Mouse (Mus musculus): Measurements from ENCODE around the gene Adora3. TPM values are rescaled to one million over a fixed set of nuclear protein-coding genes. Genes with fewer than 3 reads are reported as not detected.

Gene Adora3
- polyA plus RNA-seq, 1 experiment from 2014 or later: 3.0 TPM

- Histone ChIP-seq H3K4me1 (ENCODE audit: control insufficient read depth, insufficient read depth, low read length) (no peaks in the 10 kb centered on the region), H3K27ac (replicated peaks; ENCODE audit: low read depth, low read length) (no peak overlapping the region), H3K9me3 (ENCODE audit: control insufficient read depth, low read length) (no peaks in the 10 kb centered on the region), H3K4me2 (ENCODE audit: low read depth, low read length) (no peak overlapping the region), H3K9ac (ENCODE audit: low read depth, low read length) (no peak overlapping the region), H3K27me3 (replicated peaks; ENCODE audit: control insufficient read depth, insufficient read depth, low read length) (no peaks in the 10 kb centered on the region), H3K36me3 (ENCODE audit: control insufficient read depth, insufficient read depth, low read length) (no peaks in the 10 kb centered on the region), H3K4me3 (ENCODE audit: low read depth, low read length) (no peak overlapping the region)
- DNase-seq (ENCODE audit: low spot score): no peak
- no peak for ATAC-seq (ENCODE audit: low read depth)
- 72% methylated on average over 4 of the region's 4 CpGs for WGBS
Measured at GRCm38 (mm10) chr3:105901468-105901867, 30.8 kb downstream of the Adora3 start.

GRCm38 (mm10) chr3:105904213-105904612, 33.6 kb downstream of the Adora3 start:
- DNase-seq (ENCODE audit: low spot score): no peak
- Histone ChIP-seq H3K27ac (replicated peaks; ENCODE audit: low read depth, low read length) (no peak overlapping the region), H3K4me3 (ENCODE audit: low read depth, low read length) (no peak overlapping the region), H3K36me3 (ENCODE audit: control insufficient read depth, insufficient read depth, low read length) (no peaks in the 10 kb centered on the region), H3K4me2 (ENCODE audit: low read depth, low read length) (no peak overlapping the region), H3K4me1 (ENCODE audit: control insufficient read depth, insufficient read depth, low read length) (no peaks in the 10 kb centered on the region), H3K27me3 (replicated peaks; ENCODE audit: control insufficient read depth, insufficient read depth, low read length) (no peaks in the 10 kb centered on the region), H3K9ac (ENCODE audit: low read depth, low read length) (no peak overlapping the region), H3K9me3 (ENCODE audit: control insufficient read depth, low read length) (no peaks in the 10 kb centered on the region)
- ATAC-seq (ENCODE audit: low read depth): no peak
- 74% methylated on average over 4 of the region's 4 CpGs for WGBS

GRCm38 (mm10) chr3:105904721-105905120, 34.1 kb downstream of the Adora3 start:
- H3K27me3 ChIP-seq (replicated peaks; ENCODE audit: control insufficient read depth, insufficient read depth, low read length): no peaks in the 10 kb centered on the region
- H3K36me3 ChIP-seq (ENCODE audit: control insufficient read depth, insufficient read depth, low read length): no peaks in the 10 kb centered on the region
- H3K9ac ChIP-seq (ENCODE audit: low read depth, low read length): no peak overlapping the region
- WGBS: 91% methylated on average over 9 of the region's 9 CpGs
- H3K27ac ChIP-seq (replicated peaks; ENCODE audit: low read depth, low read length): no peak overlapping the region
- H3K4me1 ChIP-seq (ENCODE audit: control insufficient read depth, insufficient read depth, low read length): no peaks in the 10 kb centered on the region
- no peak for ATAC-seq (ENCODE audit: low read depth)
- DNase-seq (ENCODE audit: low spot score): no peak
- no peak overlapping the region for H3K4me2 ChIP-seq (ENCODE audit: low read depth, low read length)
- no peaks in the 10 kb centered on the region for H3K9me3 ChIP-seq (ENCODE audit: control insufficient read depth, low read length)
- no peak overlapping the region for H3K4me3 ChIP-seq (ENCODE audit: low read depth, low read length)

GRCm38 (mm10) chr3:105907956-105908655, 37.4 kb downstream of the Adora3 start:
- no peak overlapping the region for H3K9ac ChIP-seq (ENCODE audit: low read depth, low read length)
- no peak overlapping the region for H3K27ac ChIP-seq (replicated peaks; ENCODE audit: low read depth, low read length)
- no peak overlapping the region for H3K4me3 ChIP-seq (ENCODE audit: low read depth, low read length)
- H3K9me3 ChIP-seq (ENCODE audit: control insufficient read depth, low read length): no peaks in the 10 kb centered on the region
- H3K4me2 ChIP-seq (ENCODE audit: low read depth, low read length): no peak overlapping the region
- H3K36me3 ChIP-seq (ENCODE audit: control insufficient read depth, insufficient read depth, low read length): no peaks in the 10 kb centered on the region
- H3K4me1 ChIP-seq (ENCODE audit: control insufficient read depth, insufficient read depth, low read length): no peaks in the 10 kb centered on the region
- DNase-seq (ENCODE audit: low spot score): no peak
- no peak for ATAC-seq (ENCODE audit: low read depth)
- no peaks in the 10 kb centered on the region for H3K27me3 ChIP-seq (replicated peaks; ENCODE audit: control insufficient read depth, insufficient read depth, low read length)
- 54% methylated on average over 9 of the region's 9 CpGs for WGBS

GRCm38 (mm10) chr3:105908976-105909375, 38.3 kb downstream of the Adora3 start:
- Histone ChIP-seq H3K4me1 (ENCODE audit: control insufficient read depth, insufficient read depth, low read length) (no peaks in the 10 kb centered on the region), H3K9me3 (ENCODE audit: control insufficient read depth, low read length) (no peaks in the 10 kb centered on the region), H3K9ac (ENCODE audit: low read depth, low read length) (no peak overlapping the region), H3K4me3 (ENCODE audit: low read depth, low read length) (no peak overlapping the region), H3K4me2 (ENCODE audit: low read depth, low read length) (no peak overlapping the region), H3K27me3 (replicated peaks; ENCODE audit: control insufficient read depth, insufficient read depth, low read length) (no peaks in the 10 kb centered on the region), H3K36me3 (ENCODE audit: control insufficient read depth, insufficient read depth, low read length) (no peaks in the 10 kb centered on the region), H3K27ac (replicated peaks; ENCODE audit: low read depth, low read length) (no peak overlapping the region)
- 90% methylated on average over 4 of the region's 4 CpGs for WGBS
- ATAC-seq (ENCODE audit: low read depth) (no peak), DNase-seq (ENCODE audit: low spot score) (no peak)

GRCm38 (mm10) chr3:105910519-105911190, 40.0 kb downstream of the Adora3 start:
- no peak for DNase-seq (ENCODE audit: low spot score)
- WGBS: 82% methylated on average over 11 of the region's 11 CpGs
- H3K4me2 ChIP-seq (ENCODE audit: low read depth, low read length): no peak overlapping the region

GRCm38 (mm10) chr3:105912097-105912880, 41.6 kb downstream of the Adora3 start:
- no peak overlapping the region for H3K27ac ChIP-seq (replicated peaks; ENCODE audit: low read depth, low read length)

More at GRCm38 (mm10) chr3:105910519-105911190, 40.0 kb downstream of the Adora3 start:
- Histone ChIP-seq H3K9ac (ENCODE audit: low read depth, low read length) (no peak overlapping the region), H3K27me3 (replicated peaks; ENCODE audit: control insufficient read depth, insufficient read depth, low read length) (no peaks in the 10 kb centered on the region), H3K9me3 (ENCODE audit: control insufficient read depth, low read length) (no peaks in the 10 kb centered on the region), H3K4me3 (ENCODE audit: low read depth, low read length) (no peak overlapping the region), H3K27ac (replicated peaks; ENCODE audit: low read depth, low read length) (no peak overlapping the region), H3K4me1 (ENCODE audit: control insufficient read depth, insufficient read depth, low read length) (no peaks in the 10 kb centered on the region), H3K36me3 (ENCODE audit: control insufficient read depth, insufficient read depth, low read length) (no peaks in the 10 kb centered on the region)
- ATAC-seq (ENCODE audit: low read depth): no peak

GRCm38 (mm10) chr3:105913839-105914681, 43.4 kb downstream of the Adora3 start:
- ATAC-seq (ENCODE audit: low read depth) (no peak), DNase-seq (ENCODE audit: low spot score) (peak; percentile 8)
- no peaks in the 10 kb centered on the region for H3K9me3 ChIP-seq (ENCODE audit: control insufficient read depth, low read length)
- no peaks in the 10 kb centered on the region for H3K36me3 ChIP-seq (ENCODE audit: control insufficient read depth, insufficient read depth, low read length)
- no peaks in the 10 kb centered on the region for H3K27me3 ChIP-seq (replicated peaks; ENCODE audit: control insufficient read depth, insufficient read depth, low read length)
- H3K4me3 ChIP-seq (ENCODE audit: low read depth, low read length): no peak overlapping the region
- no peak overlapping the region; the same call in 1 of the 2 replicates for H3K27ac ChIP-seq (replicated peaks; ENCODE audit: low read depth, low read length)
- no peaks in the 10 kb centered on the region for H3K4me1 ChIP-seq (ENCODE audit: control insufficient read depth, insufficient read depth, low read length)
- WGBS: 59% methylated on average over 10 of the region's 10 CpGs
- H3K4me2 ChIP-seq (ENCODE audit: low read depth, low read length): 0 out of 2 replicates have a peak overlapping the region, but pooled peaks have one; percentile 18
- no peak overlapping the region for H3K9ac ChIP-seq (ENCODE audit: low read depth, low read length)

More at GRCm38 (mm10) chr3:105912097-105912880, 41.6 kb downstream of the Adora3 start:
- H3K9me3 ChIP-seq (ENCODE audit: control insufficient read depth, low read length): no peaks in the 10 kb centered on the region
- H3K4me2 ChIP-seq (ENCODE audit: low read depth, low read length): no peak overlapping the region
- 76% methylated on average over 9 of the region's 9 CpGs for WGBS
- H3K9ac ChIP-seq (ENCODE audit: low read depth, low read length): no peak overlapping the region
- DNase-seq (ENCODE audit: low spot score) (no peak), ATAC-seq (ENCODE audit: low read depth) (no peak)
- no peaks in the 10 kb centered on the region for H3K27me3 ChIP-seq (replicated peaks; ENCODE audit: control insufficient read depth, insufficient read depth, low read length)
- no peaks in the 10 kb centered on the region for H3K36me3 ChIP-seq (ENCODE audit: control insufficient read depth, insufficient read depth, low read length)
- no peaks in the 10 kb centered on the region for H3K4me1 ChIP-seq (ENCODE audit: control insufficient read depth, insufficient read depth, low read length)
- no peak overlapping the region for H3K4me3 ChIP-seq (ENCODE audit: low read depth, low read length)

All from embryonic facial prominence, embryonic 14.5 days (tissue).